Mouse (Mus musculus) embryonic facial prominence, embryonic 14.5 days (tissue): ENCODE measurements around the gene Klhdc4. TPM values are rescaled to one million over a fixed set of nuclear protein-coding genes. Genes with fewer than 3 reads are reported as not detected.

Experiments used
- ATAC-seq: fragments of 200-750 bp; cut with Nextera tagmentation; 2 replicates; pipeline ENCODE4 v1.8.0; 2017; ENCODE audit warnings: low read depth, moderate number of reproducible peaks, moderate TSS enrichment
- DNase-seq: peaks from one replicate; pipeline ENCODE4 v3.0.0-alpha.2; 2015; ENCODE audit warnings: low spot score
- H3K27ac ChIP-seq: fragments of 300-500 bp; sonication (generic); replicated peaks from 2 replicates; pipeline ENCODE4 v1.5.1; 2014; ENCODE audit warnings: low read depth, mild to moderate bottlenecking, low read length, moderate library complexity
- H3K27me3 ChIP-seq: fragments of 300-500 bp; sonication (generic); replicated peaks from 2 replicates; pipeline ENCODE4 v1.6.1; 2014; ENCODE audit warnings: low read length; ENCODE audit not compliant: control insufficient read depth, insufficient read depth
- H3K36me3 ChIP-seq: fragments of 300-500 bp; sonication (generic); 2 replicates; pipeline ENCODE4 v1.6.1; 2014; ENCODE audit warnings: low read length, mixed read lengths; ENCODE audit not compliant: control insufficient read depth, insufficient read depth
- H3K4me1 ChIP-seq: fragments of 300-500 bp; sonication (generic); 2 replicates; pipeline ENCODE4 v1.6.1; 2014; ENCODE audit warnings: antibody characterized with exemption, low read length; ENCODE audit not compliant: control insufficient read depth, insufficient read depth
- H3K4me2 ChIP-seq: fragments of 300-500 bp; sonication (generic); 2 replicates; pipeline ENCODE4 v1.6.1; 2014; ENCODE audit warnings: low read depth, mild to moderate bottlenecking, low read length, moderate library complexity, mixed read lengths
- H3K4me3 ChIP-seq: fragments of 300-500 bp; sonication (generic); 2 replicates; pipeline ENCODE4 v1.5.1; 2014; ENCODE audit warnings: low read depth, mild to moderate bottlenecking, low read length
- H3K9ac ChIP-seq: fragments of 300-500 bp; sonication (generic); 2 replicates; pipeline ENCODE4 v1.6.1; 2014; ENCODE audit warnings: low read depth, mild to moderate bottlenecking, low read length, moderate library complexity, mixed read lengths
- H3K9me3 ChIP-seq: fragments of 300-500 bp; sonication (generic); 2 replicates; pipeline ENCODE4 v1.6.1; 2016; ENCODE audit warnings: low read length; ENCODE audit not compliant: control insufficient read depth
- WGBS: fragments of 180-500 bp; shearing (Covaris S2); extraction: QIAGEN DNeasy Blood & Tissue Kit; methylation state at CpG from one replicate; pipeline ENCODE4 v1.1.7; 2014; 5-methylcytosine and 5-hydroxymethylcytosine counted together
- polyA plus RNA-seq: library from polyadenylated mRNA; unstranded; fragments of >200 nt; fragmentation: Nextera tagmentation; extraction: Ambion mirVana; gene quantifications from 2 replicates; pipeline ENCODE4 v1.2.1, GENCODE M21; 2014

The Klhdc4 gene
- polyA plus RNA-seq, 1 experiment from 2014 or later: 25.6 TPM

GRCm38 (mm10) chr8:121846815-121847214, 17.4 kb upstream of the Klhdc4 start:
- Histone ChIP-seq H3K9ac (no peak overlapping the region), H3K27ac (no peak overlapping the region), H3K4me3 (no peak overlapping the region), H3K36me3 (no peaks in the 10 kb centered on the region), H3K27me3 (no peaks in the 10 kb centered on the region), H3K9me3 (no peaks in the 10 kb centered on the region), H3K4me1 (no peaks in the 10 kb centered on the region), H3K4me2 (no peak overlapping the region)
- no peak for ATAC-seq
- DNase-seq: no peak

- 68% methylated on average over 5 of the region's 7 CpGs for WGBS
Measured at GRCm38 (mm10) chr8:121844765-121845164, 15.4 kb upstream of the Klhdc4 start.

GRCm38 (mm10) chr8:121843184-121843733, 13.9 kb upstream of the Klhdc4 start:
- no peak overlapping the region for H3K4me3 ChIP-seq
- ATAC-seq (no peak), DNase-seq (no peak)
- no peak overlapping the region for H3K9ac ChIP-seq
- 78% methylated on average over 3 of the region's 3 CpGs for WGBS
- no peaks in the 10 kb centered on the region for H3K9me3 ChIP-seq
- no peaks in the 10 kb centered on the region for H3K27me3 ChIP-seq
- no peaks in the 10 kb centered on the region for H3K4me1 ChIP-seq
- H3K4me2 ChIP-seq: no peak overlapping the region
- H3K27ac ChIP-seq: no peak overlapping the region
- H3K36me3 ChIP-seq: no peaks in the 10 kb centered on the region

More at GRCm38 (mm10) chr8:121844765-121845164, 15.4 kb upstream of the Klhdc4 start:
- Histone ChIP-seq H3K9me3 (no peaks in the 10 kb centered on the region), H3K4me1 (no peaks in the 10 kb centered on the region), H3K9ac (no peak overlapping the region), H3K27ac (no peak overlapping the region), H3K27me3 (no peaks in the 10 kb centered on the region), H3K36me3 (no peaks in the 10 kb centered on the region), H3K4me3 (no peak overlapping the region), H3K4me2 (no peak overlapping the region)
- DNase-seq (no peak), ATAC-seq (no peak)

GRCm38 (mm10) chr8:121842064-121842955, 12.9 kb upstream of the Klhdc4 start:
- DNase-seq (no peak), ATAC-seq (no peak)
- Histone ChIP-seq H3K9ac (no peak overlapping the region), H3K4me1 (no peaks in the 10 kb centered on the region), H3K4me2 (no peak overlapping the region), H3K4me3 (no peak overlapping the region), H3K27me3 (no peaks in the 10 kb centered on the region), H3K9me3 (no peaks in the 10 kb centered on the region), H3K27ac (no peak overlapping the region), H3K36me3 (no peaks in the 10 kb centered on the region)
- 81% methylated on average over 8 of the region's 8 CpGs for WGBS

GRCm38 (mm10) chr8:121841242-121841641, 11.9 kb upstream of the Klhdc4 start:
- Histone ChIP-seq H3K4me3 (no peak overlapping the region), H3K9ac (no peak overlapping the region)
- no peak for DNase-seq

GRCm38 (mm10) chr8:121832503-121832902, 3.1 kb upstream of the Klhdc4 start:
- no peak overlapping the region for H3K4me3 ChIP-seq
- peaks cover 8% of the 10 kb centered on the region for H3K4me1 ChIP-seq
- 14% methylated on average over 6 of the region's 6 CpGs for WGBS
- no peaks in the 10 kb centered on the region for H3K36me3 ChIP-seq
- no peak overlapping the region for H3K4me2 ChIP-seq
- ATAC-seq: no peak
- no peak overlapping the region for H3K27ac ChIP-seq
- no peaks in the 10 kb centered on the region for H3K9me3 ChIP-seq
- H3K9ac ChIP-seq: no peak overlapping the region
- peak; percentile 68 for DNase-seq
- no peaks in the 10 kb centered on the region for H3K27me3 ChIP-seq

More at GRCm38 (mm10) chr8:121841242-121841641, 11.9 kb upstream of the Klhdc4 start:
- Histone ChIP-seq H3K27me3 (no peaks in the 10 kb centered on the region), H3K27ac (no peak overlapping the region), H3K4me2 (no peak overlapping the region), H3K4me1 (no peaks in the 10 kb centered on the region), H3K9me3 (no peaks in the 10 kb centered on the region), H3K36me3 (no peaks in the 10 kb centered on the region)
- 51% methylated on average over 8 of the region's 8 CpGs for WGBS
- no peak for ATAC-seq

- DNase-seq: no peak
- ATAC-seq: no peak
- H3K4me1 ChIP-seq: peaks cover 8% of the 10 kb centered on the region
- no peaks in the 10 kb centered on the region for H3K9me3 ChIP-seq
- WGBS: 81% methylated on average over 2 of the region's 2 CpGs
- no peak overlapping the region for H3K27ac ChIP-seq
- no peaks in the 10 kb centered on the region for H3K27me3 ChIP-seq
- H3K36me3 ChIP-seq: no peaks in the 10 kb centered on the region
- no peak overlapping the region for H3K9ac ChIP-seq
- H3K4me3 ChIP-seq: no peak overlapping the region
- H3K4me2 ChIP-seq: no peak overlapping the region
Measured at GRCm38 (mm10) chr8:121832061-121832460, 2.7 kb upstream of the Klhdc4 start.

GRCm38 (mm10) chr8:121829777-121830362, 501 bp upstream of the Klhdc4 start:
- ATAC-seq (peak; percentile 70), DNase-seq (no peak)
- peak overlapping the region; percentile 87 for H3K4me2 ChIP-seq
- no peaks in the 10 kb centered on the region for H3K27me3 ChIP-seq
- 18% methylated on average over 18 of the region's 18 CpGs for WGBS
- H3K9me3 ChIP-seq: no peaks in the 10 kb centered on the region
- H3K27ac ChIP-seq: peak overlapping the region; percentile 35; the same call in 1 of the 2 replicates
- H3K4me3 ChIP-seq: peak overlapping the region; percentile 87
- H3K36me3 ChIP-seq: no peaks in the 10 kb centered on the region
- peaks cover 8% of the 10 kb centered on the region for H3K4me1 ChIP-seq
- H3K9ac ChIP-seq: peak overlapping the region; percentile 86
